Mouse (Mus musculus): ENCODE measurements around the gene Rrh. TPM values are rescaled to one million over a fixed set of nuclear protein-coding genes. Genes with fewer than 3 reads are reported as not detected.

The Rrh gene
- not detected in 2 replicates for polyA plus RNA-seq (2012; ENCODE audit: low replicate concordance)

GRCm38 (mm10) chr3:129822206-129822775, at the start of gene Rrh:
Rrh (minus strand) TSS chr3:129822587.

GRCm38 (mm10) chr3:129835388-129835934, 13.1 kb upstream of the Rrh start, which contains the start of gene Cfi:
Cfi (plus strand) TSS chr3:129835884.

GRCm38 (mm10) chr3:129831035-129831568, 8.7 kb upstream of the Rrh start, which contains the start of gene Gar1:
Gar1 (minus strand) TSS chr3:129831396.

DNA sequence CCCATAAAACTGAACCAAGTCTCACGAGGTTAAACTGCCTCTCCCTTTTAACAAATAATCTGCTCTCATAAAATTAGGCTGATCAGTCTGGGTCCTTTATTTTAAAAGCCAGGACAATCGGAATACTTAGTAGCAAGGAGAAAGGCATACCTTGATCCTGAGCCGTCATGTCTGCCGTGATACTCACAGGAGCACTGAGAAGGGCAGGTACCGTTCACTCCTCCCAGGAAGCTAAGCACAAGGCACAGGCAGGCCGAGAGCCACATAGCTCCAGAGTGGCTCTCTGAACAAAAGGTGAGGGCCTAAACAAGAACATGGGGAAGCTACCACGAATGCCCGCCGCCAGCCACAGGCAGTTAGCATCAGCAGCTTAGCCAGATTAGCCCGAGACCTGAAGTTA, 18.6 kb downstream of the Rrh start, which contains the start of gene Lrit3:
Gene Lrit3, minus strand, starts transcription at position 266 of the 400 bp plus-strand sequence.

GRCm38 (mm10) chr3:129754650-129755604, 67.5 kb downstream of the Rrh start, which contains the start of gene Egf:
Egf (minus strand) TSS chr3:129755316.

Other genes starting within 250 kb of the Rrh start
- gene Egf, start 67.3 kb downstream of the Rrh start, polyA plus RNA-seq (2012; ENCODE audit: low replicate concordance): 1.1 TPM in 2 replicates
- gene Lrit3, start 18.6 kb downstream of the Rrh start, polyA plus RNA-seq (2012; ENCODE audit: low replicate concordance): not detected in 2 replicates
- gene Gar1, start 8.8 kb upstream of the Rrh start, polyA plus RNA-seq (2012; ENCODE audit: low replicate concordance): 30.4 and 47.2 TPM in 2 replicates
- gene Cfi, start 13.3 kb upstream of the Rrh start, polyA plus RNA-seq (2012; ENCODE audit: low replicate concordance): not detected in 2 replicates
- gene Pla2g12a, start 56.0 kb upstream of the Rrh start, polyA plus RNA-seq (2012; ENCODE audit: low replicate concordance): 27.4 and 31.3 TPM in 2 replicates
- gene Casp6, start 78.8 kb upstream of the Rrh start, polyA plus RNA-seq (2012; ENCODE audit: low replicate concordance): 13.0 and 15.3 TPM in 2 replicates
- gene Mcub, start 147.6 kb upstream of the Rrh start, polyA plus RNA-seq (2012; ENCODE audit: low replicate concordance): 17.2 and 33.5 TPM in 2 replicates
- 63.2 and 105 TPM in 2 replicates for gene Sec24b, start 239.0 kb upstream of the Rrh start, polyA plus RNA-seq (2012; ENCODE audit: low replicate concordance)